Mouse (Mus musculus): ENCODE measurements around the gene Rhobtb3.

- no peak for TF ChIP-seq POLR2A (IDR thresholded peaks at IDR 0.05; ENCODE audit: extremely low read depth, insufficient read depth, low read length)
- TF ChIP-seq CTCF (IDR thresholded peaks at IDR 0.05; ENCODE audit: extremely low read depth, insufficient read depth, low read length) = no peak
Measured at GRCm38 (mm10) chr13:75840752-75841285, 102.9 kb downstream of the Rhobtb3 start.
